Mouse (Mus musculus): ENCODE measurements at regions not wholly inside any gene's neighbourhood (a gene's known extent, or its start where the extent isn't known, plus 50 kb on each side); places are given as distances from the start of the nearest gene placed in this dataset.

- DNase-seq (ENCODE audit: low spot score in 2 of 2): no peak
These were observed 71.7 kb upstream of the Boc start for GRCm38 (mm10) chr16:44630426-44630825.

- peak; percentile 12 to 18 for DNase-seq (ENCODE audit: low spot score in 2 of 2)
These were observed 70.9 kb upstream of the Boc start for GRCm38 (mm10) chr16:44629296-44630275.

DNA sequence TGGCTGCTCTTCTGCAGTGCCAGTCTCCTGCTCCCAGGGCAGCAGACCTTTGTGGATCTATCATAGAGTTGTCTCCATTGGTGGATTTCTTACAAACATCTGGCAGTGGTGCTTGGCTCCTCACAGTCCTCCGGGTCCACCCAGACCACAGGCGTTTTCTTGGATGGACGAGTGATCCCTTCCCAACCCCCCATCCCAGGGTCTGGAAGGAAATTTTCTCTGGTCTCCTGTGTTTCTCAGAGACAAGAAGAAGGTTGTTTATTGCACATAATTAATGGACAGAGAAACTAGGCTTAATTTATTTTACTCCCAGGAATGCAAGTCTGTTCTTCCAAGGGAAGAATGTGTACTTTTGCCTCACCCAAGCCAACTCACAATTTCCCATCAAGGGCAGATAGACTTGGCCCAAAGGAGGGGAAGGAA, 67.2 kb upstream of the Boc start:
- peak in 1 of 2 experiments; percentile 15 for DNase-seq (ENCODE audit: low spot score in 2 of 2)

DNA sequence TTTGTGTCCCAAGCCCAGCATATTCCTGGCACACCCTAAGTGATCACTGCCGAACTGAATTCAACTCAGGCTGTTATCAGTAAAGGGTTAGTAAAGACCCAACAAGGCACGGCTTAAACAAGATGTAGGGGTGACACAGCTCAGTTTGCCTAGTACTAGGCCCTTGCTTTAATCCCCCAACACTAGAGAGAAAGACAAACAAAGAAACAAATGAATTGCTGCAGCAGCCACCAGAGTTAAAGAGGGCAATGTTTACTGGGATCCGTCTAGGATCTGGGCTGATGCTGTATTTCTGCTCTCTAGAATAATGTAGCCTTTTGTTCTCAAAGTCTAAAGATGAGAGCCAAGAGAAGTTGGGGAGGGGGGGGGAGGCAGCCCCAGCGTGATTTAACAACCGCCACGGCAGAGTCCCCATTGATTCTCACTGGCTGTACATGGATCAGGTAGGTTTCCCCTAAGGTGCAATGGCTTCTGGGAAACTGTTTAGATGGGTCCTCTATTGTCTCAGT, 66.5 kb upstream of the Boc start:
- no peak for DNase-seq (ENCODE audit: low spot score in 2 of 2)

- no peak for DNase-seq (ENCODE audit: low spot score in 2 of 2)
These were observed 62.9 kb upstream of the Boc start for GRCm38 (mm10) chr16:44621573-44621972.

DNA sequence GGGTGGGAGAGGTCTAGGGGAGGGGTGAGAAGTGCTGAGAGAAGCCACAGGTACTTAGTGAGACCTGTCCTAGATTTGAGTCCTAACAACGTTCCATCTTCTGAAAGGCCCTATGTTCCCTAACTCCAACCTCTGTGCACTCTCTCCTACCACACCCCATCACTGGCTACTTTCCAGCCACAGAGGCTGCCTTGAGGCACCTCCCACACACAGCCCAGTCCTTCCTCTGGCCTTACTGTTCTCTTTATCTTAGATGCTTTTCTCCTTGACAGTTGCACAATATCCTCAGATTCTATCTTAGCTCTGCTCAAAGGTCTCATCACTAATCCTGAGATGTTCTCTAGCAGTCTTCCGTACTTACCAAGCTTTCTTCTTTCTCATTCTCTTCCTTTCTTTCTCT, 61.8 kb upstream of the Boc start:
- DNase-seq (ENCODE audit: low spot score in 2 of 2): no peak

DNA sequence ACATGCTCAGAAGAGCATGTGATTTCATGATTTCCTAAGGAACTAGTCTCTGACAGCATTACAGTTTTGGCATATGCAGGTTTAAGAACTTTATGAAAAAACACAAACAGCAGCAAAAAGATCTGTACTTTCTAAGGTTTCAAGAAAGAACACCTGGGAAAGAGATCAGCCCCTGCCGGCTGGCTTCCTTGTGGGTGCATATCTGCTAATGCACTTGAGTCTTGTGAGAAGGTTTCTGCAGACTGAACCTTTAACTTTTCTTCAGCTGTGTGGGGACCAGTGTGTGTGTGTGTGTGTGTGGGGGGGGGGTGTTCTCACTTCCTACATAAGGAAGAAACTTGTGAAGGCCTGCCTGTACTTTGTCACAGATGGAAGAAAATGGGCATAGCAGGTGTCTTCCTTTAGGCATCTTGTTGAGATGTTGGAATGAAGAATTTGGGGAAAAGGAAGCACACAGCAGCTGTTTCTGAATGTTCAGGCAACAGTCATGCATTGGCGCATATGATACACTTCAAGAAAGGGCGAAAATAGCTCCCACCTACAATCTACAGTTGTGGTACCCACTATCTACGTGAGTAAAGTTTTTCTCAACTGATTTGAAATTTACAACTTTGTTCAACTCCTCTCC, 60.9 kb upstream of the Boc start:
- peak in 1 of 2 experiments; percentile 12 for DNase-seq (ENCODE audit: low spot score in 2 of 2)

- DNase-seq (ENCODE audit: low spot score in 2 of 2): no peak
These were observed 58.3 kb upstream of the Boc start for GRCm38 (mm10) chr16:44617041-44617440.

GRCm38 (mm10) chr16:44616376-44616775, 57.7 kb upstream of the Boc start:
- DNase-seq (ENCODE audit: low spot score in 2 of 2): peak; percentile 8 to 17

GRCm38 (mm10) chr16:44615878-44616206, 57.1 kb upstream of the Boc start:
- DNase-seq (ENCODE audit: low spot score in 2 of 2): peak in 1 of 2 experiments; percentile 13

- DNase-seq (ENCODE audit: low spot score in 2 of 2): no peak
These were observed 56.6 kb upstream of the Boc start for GRCm38 (mm10) chr16:44615172-44615877.

DNA sequence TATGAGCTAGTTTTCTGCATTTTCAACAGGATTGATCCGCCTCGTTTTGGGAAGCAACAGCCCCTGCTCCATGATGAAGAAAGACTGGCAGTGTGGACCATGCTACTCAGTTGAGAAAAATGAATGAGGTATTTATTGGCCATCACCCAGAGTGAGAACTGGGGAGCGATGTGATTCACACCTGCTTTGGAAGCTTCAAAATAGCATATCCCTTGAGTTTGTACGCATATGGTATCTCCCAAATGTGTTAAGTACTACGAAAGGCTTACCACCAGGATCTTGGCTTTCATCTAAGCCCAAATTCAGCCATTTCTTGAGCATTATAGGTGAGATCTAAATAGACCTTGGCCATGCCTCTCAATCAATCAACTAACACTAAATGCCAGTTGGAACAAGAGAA, 55.5 kb upstream of the Boc start:
- DNase-seq (ENCODE audit: low spot score in 2 of 2): no peak

GRCm38 (mm10) chr16:44612676-44613075, 54.0 kb upstream of the Boc start:
- DNase-seq (ENCODE audit: low spot score in 2 of 2): no peak

DNA sequence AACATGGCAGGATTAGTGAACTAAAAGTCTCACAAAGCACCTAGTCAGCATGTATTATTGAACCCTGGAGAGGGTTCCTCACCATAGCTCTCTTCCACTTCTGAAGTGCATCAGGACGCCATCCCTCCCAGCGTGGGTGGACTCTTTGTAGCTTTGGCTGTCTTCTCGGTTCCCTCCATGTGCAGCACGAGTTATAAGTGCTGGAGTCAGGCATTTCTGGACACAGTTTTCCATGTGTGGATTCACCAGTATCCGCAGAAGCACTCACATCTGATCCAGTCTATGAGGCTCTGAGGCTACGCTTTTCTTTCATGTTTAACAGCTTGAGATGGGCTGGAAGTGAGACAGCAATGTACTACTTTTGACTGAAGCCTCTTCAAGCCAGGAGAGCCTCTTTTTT, 52.8 kb upstream of the Boc start:
- no peak for DNase-seq (ENCODE audit: low spot score in 2 of 2)

- DNase-seq (ENCODE audit: low spot score in 2 of 2): no peak
These were observed 49.9 kb upstream of the Boc start for GRCm38 (mm10) chr16:44608586-44608985.

Data from heart, adult 9 months (tissue).